ENCODE assay signal across 29 mouse cellular contexts in the genomic region with DNA sequence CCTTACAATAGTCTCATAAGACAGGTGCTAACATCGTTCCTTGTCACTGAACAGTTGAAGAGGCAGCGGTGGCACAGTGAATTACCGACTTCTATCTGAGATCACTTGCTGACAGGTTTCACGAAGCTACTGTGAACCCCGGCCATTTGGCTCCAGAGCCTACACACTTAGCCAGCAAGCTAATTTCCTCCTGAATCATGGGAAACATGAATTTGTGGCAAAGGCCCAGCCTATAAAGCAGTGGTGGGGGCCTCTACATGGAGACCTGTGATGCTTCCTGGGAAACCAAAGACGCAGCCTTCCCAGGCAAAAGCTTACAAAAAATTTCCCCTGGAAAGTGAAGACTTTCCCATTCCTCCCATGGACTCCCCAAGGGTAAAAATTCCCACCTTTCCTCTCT.
A peak's percentile ranks its signal among the peaks of the same experiment; 100 is the strongest.
DNase-seq lines count a peak whose midpoint lies in the region; ATAC-seq and TF ChIP-seq lines count a peak whose summit lies in the region.
"Had no signal": no experiment of that assay in that cellular context is flagged by ENCODE, and none has a peak within 500 bp of the region (broad histone marks: within the 10 kb centered on the region; RNA-seq: fewer than 3 reads in every experiment).

No protein-coding gene starts in this region.

- H3K4me1 ChIP-seq in forebrain, embryonic 15.5 days = 0 out of 2 replicates have a peak, but pooled peaks cover 4% of the 10 kb centered on the region
- no peaks in the 10 kb centered on the region for H3K4me1 ChIP-seq in forebrain, embryonic 12.5 days
- no peaks in the 10 kb centered on the region for H3K4me1 ChIP-seq in heart, embryonic 12.5 days (replicated peaks)
- H3K4me1 ChIP-seq in lung, embryonic 14.5 days (ENCODE audit: insufficient read depth) = no peaks in the 10 kb centered on the region
- H3K4me1 ChIP-seq: embryonic facial prominence, embryonic 13.5 days; lung, embryonic 15.5 days had no signal

- no peaks in the 10 kb centered on the region for H3K27me3 ChIP-seq in forebrain, embryonic 15.5 days
- no peaks in the 10 kb centered on the region for H3K27me3 ChIP-seq in forebrain, embryonic 12.5 days
- H3K27me3 ChIP-seq in heart, embryonic 12.5 days (replicated peaks) = no peaks in the 10 kb centered on the region
- H3K27me3 ChIP-seq in lung, embryonic 14.5 days (ENCODE audit: insufficient read depth, low read length) = no peaks in the 10 kb centered on the region
- H3K27me3 ChIP-seq: embryonic facial prominence, embryonic 13.5 days; heart, embryonic 13.5 days; hindbrain, embryonic 13.5 days; liver, embryonic 15.5 days; lung, embryonic 15.5 days had no signal

- no peak for ATAC-seq in forebrain, embryonic 15.5 days (replicated peaks)
- no peak for ATAC-seq in forebrain, embryonic 12.5 days (ENCODE audit: low FRiP score)
- no peak for ATAC-seq in heart, embryonic 12.5 days (ENCODE audit: insufficient number of reproducible peaks, low FRiP score)
- ATAC-seq in lung, embryonic 14.5 days (ENCODE audit: insufficient read depth) = no peak
- ATAC-seq: intestine, postnatal 0 days; midbrain, embryonic 16.5 days had no signal

- WGBS in forebrain, embryonic 15.5 days = 78% methylated on average over 6 of the region's 6 CpGs
- 98% methylated on average over 6 of the region's 6 CpGs for WGBS in forebrain, embryonic 12.5 days
- 83% methylated on average over 6 of the region's 6 CpGs for WGBS in heart, embryonic 12.5 days
- 79% methylated on average over 6 of the region's 6 CpGs for WGBS in lung, embryonic 14.5 days

- H3K36me3 ChIP-seq in forebrain, embryonic 15.5 days = no peaks in the 10 kb centered on the region
- H3K36me3 ChIP-seq in forebrain, embryonic 12.5 days (replicated peaks) = no peaks in the 10 kb centered on the region
- no peaks in the 10 kb centered on the region for H3K36me3 ChIP-seq in heart, embryonic 12.5 days
- no peaks in the 10 kb centered on the region for H3K36me3 ChIP-seq in lung, embryonic 14.5 days (ENCODE audit: insufficient read depth)
- H3K36me3 ChIP-seq: embryonic facial prominence, embryonic 13.5 days; heart, embryonic 13.5 days; hindbrain, embryonic 13.5 days; liver, embryonic 15.5 days; lung, embryonic 15.5 days had no signal

- no peak overlapping the region for H3K4me2 ChIP-seq in forebrain, embryonic 15.5 days (replicated peaks)
- no peak overlapping the region for H3K4me2 ChIP-seq in forebrain, embryonic 12.5 days
- no peak overlapping the region for H3K4me2 ChIP-seq in heart, embryonic 12.5 days
- H3K4me2 ChIP-seq in lung, embryonic 14.5 days = no peak overlapping the region
- H3K4me2 ChIP-seq: embryonic facial prominence, embryonic 13.5 days; heart, embryonic 13.5 days; hindbrain, embryonic 13.5 days; liver, embryonic 15.5 days; lung, embryonic 15.5 days; midbrain, embryonic 11.5 days had no signal

- H3K9ac ChIP-seq in forebrain, embryonic 15.5 days (replicated peaks) = no peak overlapping the region
- H3K9ac ChIP-seq in forebrain, embryonic 12.5 days = no peak overlapping the region
- H3K9ac ChIP-seq in heart, embryonic 12.5 days = no peak overlapping the region
- no peak overlapping the region for H3K9ac ChIP-seq in lung, embryonic 14.5 days
- H3K9ac ChIP-seq: embryonic facial prominence, embryonic 13.5 days; heart, embryonic 13.5 days; hindbrain, embryonic 13.5 days; liver, embryonic 15.5 days; lung, embryonic 15.5 days had no signal

- peak; percentile 19 for DNase-seq in heart, postnatal 4 days
- no peak for DNase-seq in lung, embryonic 14.5 days
- no peak for DNase-seq in lung, postnatal 25 days (ENCODE audit: low spot score)
- DNase-seq in testis, postnatal 10 days (ENCODE audit: low spot score) = no peak
- DNase-seq: adrenal gland, postnatal 25 days; B cell, adult 2 months; cerebellum, postnatal 36 days; embryo, embryonic 11 days; gastrocnemius, postnatal 25 days; heart, postnatal 14 days; kidney, postnatal 25 days; lung, postnatal 36 days; right cerebral cortex, postnatal 4 days; thymus, adult 2 months; thymus, postnatal 36 days had no signal

- no peaks in the 10 kb centered on the region for H3K9me3 ChIP-seq in forebrain, embryonic 15.5 days
- H3K9me3 ChIP-seq in forebrain, embryonic 12.5 days = no peaks in the 10 kb centered on the region
- H3K9me3 ChIP-seq in heart, embryonic 12.5 days (replicated peaks) = no peaks in the 10 kb centered on the region
- H3K9me3 ChIP-seq in lung, embryonic 14.5 days (ENCODE audit: low read depth, low read length) = no peaks in the 10 kb centered on the region
- H3K9me3 ChIP-seq: embryonic facial prominence, embryonic 13.5 days; heart, embryonic 13.5 days; hindbrain, embryonic 13.5 days; liver, embryonic 15.5 days; lung, embryonic 15.5 days had no signal

- peak overlapping the region; percentile 5; the same call in 1 of the 2 replicates for H3K27ac ChIP-seq in forebrain, embryonic 15.5 days (replicated peaks)
- H3K27ac ChIP-seq in forebrain, embryonic 12.5 days = no peak overlapping the region
- no peak overlapping the region for H3K27ac ChIP-seq in heart, embryonic 12.5 days (ENCODE audit: poor library complexity, severe bottlenecking)
- peak overlapping the region; percentile 9; the same call in 1 of the 2 replicates for H3K27ac ChIP-seq in lung, embryonic 14.5 days (ENCODE audit: low read depth)
- H3K27ac ChIP-seq: embryonic facial prominence, embryonic 13.5 days; heart, embryonic 13.5 days; hindbrain, embryonic 13.5 days; layer of hippocampus, adult 2 months; left cerebral cortex, adult 2 months; liver, embryonic 15.5 days; lung, embryonic 15.5 days; stomach, postnatal 0 days had no signal

- TF ChIP-seq CTCF in lung, embryonic 14.5 days (IDR thresholded peaks at IDR 0.05; ENCODE audit: low read depth) = no peak

- H3K4me3 ChIP-seq in forebrain, embryonic 15.5 days = no peak overlapping the region
- H3K4me3 ChIP-seq in forebrain, embryonic 12.5 days (replicated peaks) = no peak overlapping the region
- no peak overlapping the region for H3K4me3 ChIP-seq in heart, embryonic 12.5 days
- H3K4me3 ChIP-seq in lung, embryonic 14.5 days (ENCODE audit: low read depth, low read length) = no peak overlapping the region
- H3K4me3 ChIP-seq: embryonic facial prominence, embryonic 13.5 days; heart, embryonic 13.5 days; hindbrain, embryonic 13.5 days; layer of hippocampus, adult 2 months; left cerebral cortex, adult 2 months; liver, embryonic 15.5 days; lung, embryonic 15.5 days had no signal

Comparison
In these comparisons a context has a peak if more than half of its experiments do, and no peak if none do; other contexts are left out.
1. H3K27ac ChIP-seq: peak in forebrain, embryonic 15.5 days (single experiment) and lung, embryonic 14.5 days (single experiment); none in forebrain, embryonic 12.5 days (single experiment) and heart, embryonic 12.5 days (single experiment).